Mouse (Mus musculus) liver, embryonic 14.5 days (tissue): ENCODE data around the gene Ntm. TPM values are rescaled to one million over a fixed set of nuclear protein-coding genes. Genes with fewer than 3 reads are reported as not detected.

Experiments used
- ATAC-seq: fragments of 200-750 bp; cut with Nextera tagmentation; 2 replicates; pipeline ENCODE4 v1.8.0; 2017; ENCODE audit warnings: moderate number of reproducible peaks, mild to moderate bottlenecking, moderate library complexity; ENCODE audit not compliant: insufficient read depth
- DNase-seq, 3 experiments: peaks; one replicate each; pipeline ENCODE4 v3.0.0-alpha.2; 2012 to 2013; ENCODE audit warnings: low read depth in 3 of 3, low spot score in 3 of 3
- H3K27ac ChIP-seq: fragments of 300-500 bp; sonication (generic); 2 replicates; pipeline ENCODE4 v1.5.1; 2014; ENCODE audit warnings: moderate library complexity, mild to moderate bottlenecking, control low read depth, inconsistent platforms
- H3K27me3 ChIP-seq: fragments of 300-500 bp; sonication (generic); 2 replicates; pipeline ENCODE4 v1.6.1; 2014; ENCODE audit warnings: mild to moderate bottlenecking, low read length, moderate library complexity; ENCODE audit not compliant: control insufficient read depth, insufficient read depth
- H3K36me3 ChIP-seq: fragments of 300-500 bp; sonication (generic); replicated peaks from 2 replicates; pipeline ENCODE4 v1.6.1; 2014; ENCODE audit warnings: low read depth; ENCODE audit not compliant: control insufficient read depth, insufficient read depth
- H3K4me1 ChIP-seq, 2 experiments: fragments of 200-500 bp in 1 of 2; fragments of 300-500 bp in 1 of 2; sonication (generic) in 1 of 2; replicated peaks; 2 replicates each; pipeline ENCODE4 v1.6.1; 2012 to 2014; ENCODE audit warnings: antibody characterized with exemption in 1 of 2, inconsistent platforms in 1 of 2, low read length in 1 of 2; ENCODE audit not compliant: control insufficient read depth in 2 of 2, insufficient read depth in 2 of 2
- H3K4me2 ChIP-seq: fragments of 300-500 bp; sonication (generic); 2 replicates; pipeline ENCODE4 v1.6.1; 2014; ENCODE audit warnings: low read depth, mild to moderate bottlenecking, control low read depth, moderate library complexity
- H3K4me3 ChIP-seq, 2 experiments: fragments of 200-500 bp in 1 of 2; fragments of 300-500 bp in 1 of 2; sonication (generic) in 1 of 2; 2 replicates each; pipeline ENCODE4 v1.5.1; 2012 to 2014; ENCODE audit warnings: low read depth in 2 of 2, low read length in 2 of 2, mild to moderate bottlenecking in 2 of 2, control low read depth in 1 of 2, inconsistent platforms in 1 of 2, moderate library complexity in 1 of 2; ENCODE audit not compliant: insufficient read depth in 1 of 2
- H3K9ac ChIP-seq: fragments of 300-500 bp; sonication (generic); replicated peaks from 2 replicates; pipeline ENCODE4 v1.6.1; 2014; ENCODE audit warnings: mild to moderate bottlenecking, control low read depth, moderate library complexity
- H3K9me3 ChIP-seq: fragments of 300-500 bp; sonication (generic); 2 replicates; pipeline ENCODE4 v1.6.1; 2016; ENCODE audit warnings: low read length, mixed read lengths; ENCODE audit not compliant: control insufficient read depth
- CTCF ChIP-seq: IDR thresholded peaks from 2 replicates; pipeline ENCODE4 v1.5.1; 2016; ENCODE audit warnings: antibody characterized with exemption, low read depth, control low read depth
- EP300 ChIP-seq: IDR thresholded peaks from 2 replicates; pipeline ENCODE4 v1.6.1; 2016; ENCODE audit warnings: antibody characterized with exemption, low read depth
- WGBS: fragments of 180-500 bp; shearing (Covaris S2); extraction: QIAGEN DNeasy Blood & Tissue Kit; methylation state at CpG from one replicate; pipeline ENCODE4 v1.1.7; 2014; ENCODE audit not compliant: insufficient replicate concordance; 5-methylcytosine and 5-hydroxymethylcytosine counted together
- polyA plus RNA-seq, 2 experiments: library from polyadenylated mRNA; depleted of rRNA in 1 of 2; stranded (reverse) in 1 of 2; unstranded in 1 of 2; fragments of >200 nt; fragmentation: Nextera tagmentation in 1 of 2; extraction: Ambion mirVana in 1 of 2; gene quantifications; 2 replicates each; pipeline versions ENCODE4 v1.2.1 to v1.2.3; 2012 to 2014

Ntm gene
- polyA plus RNA-seq, 2 experiments = 0.21 to 0.30 TPM

DNA sequence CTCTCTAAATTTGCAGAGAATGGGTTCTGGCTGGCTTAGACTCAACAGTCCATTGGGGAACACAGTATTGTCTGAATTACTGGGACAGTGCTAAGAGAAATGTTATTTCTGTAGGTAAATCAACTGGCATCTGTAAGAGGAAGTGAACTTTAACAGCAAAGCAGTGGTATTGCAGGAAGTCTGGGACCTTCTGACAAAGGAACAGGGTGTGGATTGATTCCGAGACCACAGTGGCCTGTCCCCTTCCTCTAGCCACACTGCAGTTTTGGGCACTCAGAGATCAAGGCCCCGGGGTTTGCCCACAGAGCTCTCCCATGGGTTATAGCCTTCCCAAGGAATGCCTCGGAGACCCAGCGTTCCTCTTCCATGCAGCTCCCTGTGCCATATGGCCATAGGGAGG is 172.9 kb downstream of the Ntm start:
- Histone ChIP-seq H3K27ac (no peak overlapping the region), H3K4me3 (no peak overlapping the region), H3K4me2 (no peak overlapping the region), H3K9me3 (no peaks in the 10 kb centered on the region), H3K4me1 (no peaks in the 10 kb centered on the region), H3K36me3 (no peaks in the 10 kb centered on the region), H3K27me3 (no peaks in the 10 kb centered on the region), H3K9ac (no peak overlapping the region)
- no peak for DNase-seq
- WGBS = 11% methylated on average over 4 of the region's 4 CpGs
- TF ChIP-seq CTCF (no peak), EP300 (no peak)
- no peak for ATAC-seq

DNA sequence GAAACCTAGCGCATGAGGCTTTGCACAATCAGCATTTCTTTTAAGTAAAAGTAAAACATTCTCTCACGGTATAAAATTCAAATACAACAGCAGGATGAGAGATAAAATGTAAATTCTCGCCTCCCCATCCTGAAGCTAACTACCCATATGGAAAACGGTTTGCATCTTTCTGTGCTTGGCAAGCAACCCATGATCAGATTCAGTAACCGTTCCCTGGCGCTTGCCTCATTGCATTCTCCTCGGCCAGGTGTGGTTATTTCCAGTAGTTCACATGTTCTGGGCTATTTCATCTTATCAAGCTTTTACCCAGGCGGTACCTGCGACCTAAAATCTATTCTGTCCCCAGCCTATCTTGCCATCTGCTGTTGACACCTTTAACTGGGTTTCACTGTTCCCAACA is 174.1 kb downstream of the Ntm start:
- no peaks in the 10 kb centered on the region for H3K27me3 ChIP-seq
- TF ChIP-seq CTCF = no peak
- TF ChIP-seq EP300 = no peak
- H3K4me2 ChIP-seq = no peak overlapping the region
- no peak overlapping the region for H3K4me3 ChIP-seq
- no peaks in the 10 kb centered on the region for H3K9me3 ChIP-seq
- DNase-seq (no peak), ATAC-seq (no peak)
- no peak overlapping the region for H3K9ac ChIP-seq
- no peak overlapping the region for H3K27ac ChIP-seq
- 61% methylated on average over 9 of the region's 9 CpGs for WGBS
- H3K4me1 ChIP-seq = no peaks in the 10 kb centered on the region
- H3K36me3 ChIP-seq = no peaks in the 10 kb centered on the region

DNA sequence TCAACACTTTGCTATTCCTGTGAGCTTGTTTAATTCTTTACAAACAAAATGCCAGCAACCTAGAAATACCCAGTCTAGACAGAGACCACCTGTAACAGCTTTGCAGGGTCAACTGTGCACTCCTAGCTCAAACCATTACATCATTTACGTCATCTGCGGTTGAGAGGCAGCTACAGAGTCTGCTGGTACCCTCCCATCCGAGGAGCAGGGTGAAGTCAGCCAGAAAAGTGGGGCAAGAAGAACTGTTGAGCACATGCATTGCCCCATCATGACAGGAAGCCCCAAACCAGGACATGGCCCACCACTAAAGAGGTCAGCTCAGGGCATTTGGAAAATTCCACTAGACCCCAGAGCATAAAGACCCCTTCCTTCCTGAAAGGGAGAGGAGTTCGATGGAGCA is 175.5 kb downstream of the Ntm start:
- H3K4me2 ChIP-seq = no peak overlapping the region
- H3K4me3 ChIP-seq = no peak overlapping the region
- no peak overlapping the region for H3K27ac ChIP-seq
- no peaks in the 10 kb centered on the region for H3K27me3 ChIP-seq
- no peaks in the 10 kb centered on the region for H3K36me3 ChIP-seq
- H3K4me1 ChIP-seq = no peaks in the 10 kb centered on the region
- WGBS = 43% methylated on average over 4 of the region's 4 CpGs
- no peak overlapping the region for H3K9ac ChIP-seq
- DNase-seq = no peak
- no peak for TF ChIP-seq CTCF
- TF ChIP-seq EP300 = no peak
- ATAC-seq = no peak
- no peaks in the 10 kb centered on the region for H3K9me3 ChIP-seq

DNA sequence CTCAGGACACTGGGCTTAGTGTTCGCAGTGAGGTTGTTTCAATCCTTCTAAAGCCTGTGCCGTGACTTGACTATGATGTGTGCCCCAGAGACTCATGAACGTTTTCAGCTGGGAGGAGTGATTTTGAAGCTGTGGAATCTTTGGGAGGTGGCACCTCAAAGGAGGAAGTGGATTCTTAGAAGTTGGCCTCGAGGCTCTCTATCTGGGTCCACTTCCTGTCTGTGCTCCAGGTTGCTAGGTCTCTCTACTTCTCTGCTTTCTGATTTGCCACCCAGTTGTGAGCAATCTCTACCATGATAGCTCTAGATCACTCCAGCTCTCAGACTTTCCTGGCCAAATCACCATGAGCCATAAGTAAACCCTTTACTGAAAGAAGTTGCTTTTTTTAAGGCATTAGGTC is 180.2 kb downstream of the Ntm start:
- ATAC-seq = no peak

DNA sequence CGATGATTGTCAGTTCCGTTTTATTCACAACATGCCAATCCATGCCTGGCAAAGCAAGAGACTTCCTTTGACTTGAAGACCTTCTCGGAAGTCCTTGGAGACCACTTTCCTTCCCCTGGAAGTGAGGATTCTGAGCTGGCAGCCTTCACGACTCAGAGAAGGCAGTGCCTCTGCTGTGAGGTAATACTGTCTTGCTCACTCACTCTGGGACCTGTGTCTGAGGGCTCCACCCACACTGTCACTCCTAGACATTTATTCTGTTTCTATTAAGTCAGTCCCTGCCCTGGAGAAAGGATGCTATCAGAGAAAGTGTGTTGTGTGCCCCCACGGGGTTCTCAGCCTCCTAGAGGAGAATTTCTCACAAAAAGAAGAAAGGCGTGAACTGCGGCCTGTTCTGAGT is 183.2 kb downstream of the Ntm start:
- no peak for ATAC-seq
- H3K9me3 ChIP-seq = no peaks in the 10 kb centered on the region
- 50% methylated on average over 7 of the region's 7 CpGs for WGBS

More for the DNA sequence above, 180.2 kb downstream of the Ntm start:
- no peaks in the 10 kb centered on the region for H3K27me3 ChIP-seq
- H3K36me3 ChIP-seq = no peaks in the 10 kb centered on the region
- H3K4me2 ChIP-seq = no peak overlapping the region
- H3K9me3 ChIP-seq = no peaks in the 10 kb centered on the region
- H3K4me1 ChIP-seq = no peaks in the 10 kb centered on the region
- DNase-seq = no peak
- H3K4me3 ChIP-seq = no peak overlapping the region
- no peak overlapping the region for H3K9ac ChIP-seq
- 41% methylated on average over 4 of the region's 4 CpGs for WGBS
- TF ChIP-seq EP300 (no peak), CTCF (no peak)
- H3K27ac ChIP-seq = no peak overlapping the region

More for the DNA sequence above, 183.2 kb downstream of the Ntm start:
- Histone ChIP-seq H3K36me3 (no peaks in the 10 kb centered on the region), H3K27ac (no peak overlapping the region), H3K9ac (no peak overlapping the region), H3K4me2 (no peak overlapping the region), H3K4me1 (no peaks in the 10 kb centered on the region), H3K4me3 (no peak overlapping the region), H3K27me3 (no peaks in the 10 kb centered on the region)
- no peak for TF ChIP-seq CTCF
- TF ChIP-seq EP300 = no peak
- DNase-seq = no peak
